8 mouse cellular contexts compared by ENCODE assay signal in the genomic region with DNA sequence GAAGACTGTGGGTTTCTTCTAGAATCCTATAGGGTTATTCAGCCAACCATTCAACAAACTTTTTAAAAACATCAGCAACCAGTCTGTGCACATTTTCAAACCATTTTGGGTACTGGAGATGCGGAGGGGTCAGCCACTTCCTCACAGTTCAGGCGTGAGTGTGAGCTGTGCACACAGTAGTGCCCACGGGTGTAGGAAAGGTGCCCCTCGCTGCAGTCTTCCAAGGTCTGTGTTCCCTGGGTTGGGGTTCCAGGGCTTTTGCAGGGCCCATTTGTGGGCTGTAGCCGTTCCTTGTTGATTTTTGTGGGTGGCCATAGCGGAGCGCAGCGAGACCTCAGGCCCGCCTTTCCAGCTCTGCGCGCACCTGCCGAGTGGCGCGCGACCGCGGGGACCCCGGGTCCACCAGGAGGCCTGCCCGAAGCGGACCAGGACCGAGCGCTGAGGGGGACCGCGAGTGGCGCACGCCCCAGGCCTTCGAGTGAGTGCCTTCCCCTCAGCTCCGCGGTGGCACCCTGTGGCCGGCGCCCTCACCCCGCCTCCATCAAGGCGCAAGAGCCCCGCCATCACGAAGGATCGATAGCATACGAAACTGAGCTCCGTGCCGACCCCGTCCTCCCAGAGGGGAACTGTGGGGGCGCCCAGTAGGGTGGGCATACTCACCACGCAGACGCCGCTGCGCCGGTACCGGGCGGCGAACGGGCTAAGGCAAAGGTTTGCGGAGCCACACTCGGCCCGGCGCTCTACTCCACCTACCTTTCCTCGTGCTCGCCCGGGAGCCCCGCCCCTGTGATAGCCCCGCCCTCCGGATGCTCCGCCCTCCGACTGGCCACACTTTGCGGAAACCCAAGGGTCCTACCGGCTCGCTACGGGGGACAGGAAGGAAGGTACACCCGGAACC. TPM values are rescaled to one million over a fixed set of nuclear protein-coding genes. Genes with fewer than 3 reads are reported as not detected.
A peak's percentile ranks its signal among the peaks of the same experiment; 100 is the strongest.
DNase-seq lines count a peak whose midpoint lies in the region; ATAC-seq and TF ChIP-seq lines count a peak whose summit lies in the region.

A gene (minus strand): TSS at position 780 of the 898 bp plus-strand sequence.

- H3K4me2 ChIP-seq in forebrain, embryonic 16.5 days (ENCODE audit: low read length): peak within 1 kb of the TSS; percentile 79
- H3K4me2 ChIP-seq in neural tube, embryonic 14.5 days (ENCODE audit: low read depth, low read length): peak within 1 kb of the TSS; percentile 91

- DNase-seq in G1E (ENCODE audit: low spot score): peak; percentile 82
- peak; percentile 42 to 51 for DNase-seq in cerebellum, adult 18-20 months
- DNase-seq in heart, postnatal 36 days: peak; percentile 88 to 91
- peak; percentile 64 to 72 for DNase-seq in layer of hippocampus, adult 18-20 months (ENCODE audit: low spot score in 2 of 2)
- peak; percentile 92 to 94 for DNase-seq in lung, adult 18-20 months
- DNase-seq in testis, postnatal 14 days (ENCODE audit: low spot score): peak; percentile 89

- H3K4me3 ChIP-seq in G1E (ENCODE audit: low read depth, low read length): peak within 1 kb of the TSS; percentile 91
- H3K4me3 ChIP-seq in forebrain, embryonic 16.5 days (replicated peaks; ENCODE audit: low read length): peak within 1 kb of the TSS; percentile 71
- H3K4me3 ChIP-seq in neural tube, embryonic 14.5 days (ENCODE audit: low read depth, low read length): peak within 1 kb of the TSS; percentile 59

- H3K9me3 ChIP-seq in G1E (replicated peaks): no peaks in the 10 kb centered on the region
- H3K9me3 ChIP-seq in forebrain, embryonic 16.5 days (ENCODE audit: control insufficient read depth, low read length): no peaks in the 10 kb centered on the region
- H3K9me3 ChIP-seq in neural tube, embryonic 14.5 days (ENCODE audit: control insufficient read depth, low read length): no peaks in the 10 kb centered on the region

- intact Hi-C loops in heart, postnatal 36 days (cut with DNase I): no loop called here

- H3K27ac ChIP-seq in forebrain, embryonic 16.5 days (ENCODE audit: low read length): peak within 1 kb of the TSS; percentile 48; the same call in 1 of the 2 replicates
- H3K27ac ChIP-seq in neural tube, embryonic 14.5 days (ENCODE audit: low read depth, low read length): no peak within 1 kb of the TSS

- no peaks in the 10 kb centered on the region for H3K27me3 ChIP-seq in G1E (ENCODE audit: insufficient read depth, low read length)
- H3K27me3 ChIP-seq in forebrain, embryonic 16.5 days (replicated peaks; ENCODE audit: control insufficient read depth, insufficient read depth, low read length): no peaks in the 10 kb centered on the region
- H3K27me3 ChIP-seq in neural tube, embryonic 14.5 days (ENCODE audit: control insufficient read depth, insufficient read depth, low read length): no peaks in the 10 kb centered on the region; the same call in 1 of the 2 replicates

- peak; percentile 83 for ATAC-seq in G1E (ENCODE audit: extremely low read depth, insufficient number of reproducible peaks, low FRiP score, poor library complexity, severe bottlenecking)
- ATAC-seq in forebrain, embryonic 16.5 days: peak; percentile 87
- peak; percentile 89 for ATAC-seq in neural tube, embryonic 14.5 days (ENCODE audit: low read depth)

- WGBS in forebrain, embryonic 16.5 days: under 1% methylated on average over 62 of the region's 67 CpGs
- 1% methylated on average over 62 of the region's 67 CpGs for WGBS in neural tube, embryonic 14.5 days

- peaks cover 62% of the 10 kb centered on the region for H3K4me1 ChIP-seq in G1E (ENCODE audit: insufficient read depth, low read depth, low read length)
- H3K4me1 ChIP-seq in forebrain, embryonic 16.5 days (replicated peaks; ENCODE audit: control insufficient read depth, insufficient read depth, low read length): peaks cover 13% of the 10 kb centered on the region
- H3K4me1 ChIP-seq in neural tube, embryonic 14.5 days (ENCODE audit: control insufficient read depth, insufficient read depth, low read length): no peaks in the 10 kb centered on the region

- TF ChIP-seq CTCF in G1E (IDR thresholded peaks at IDR 0.05; ENCODE audit: low read depth, low read length): no peak

- peaks cover 38% of the 10 kb centered on the region for H3K36me3 ChIP-seq in G1E (replicated peaks)
- H3K36me3 ChIP-seq in forebrain, embryonic 16.5 days (ENCODE audit: control insufficient read depth, insufficient read depth): no peaks in the 10 kb centered on the region
- no peaks in the 10 kb centered on the region for H3K36me3 ChIP-seq in neural tube, embryonic 14.5 days (ENCODE audit: control insufficient read depth, insufficient read depth, low read length)

- H3K9ac ChIP-seq in forebrain, embryonic 16.5 days (replicated peaks; ENCODE audit: low read depth, low read length): peak within 1 kb of the TSS; percentile 70
- H3K9ac ChIP-seq in neural tube, embryonic 14.5 days (replicated peaks; ENCODE audit: low read depth, low read length): peak within 1 kb of the TSS; percentile 62

RNA-seq across cellular contexts. Expression of the gene that starts here (rescaled TPM):
- total RNA-seq in G1E (2014; fragmentation: Nextera tagmentation): 64.3 and 68.7 TPM in 2 replicates
- 42.8 and 46.0 TPM in 2 replicates for total RNA-seq in G1E (2017)
- 27.0 and 34.1 TPM in 2 replicates for polyA plus RNA-seq in G1E (2012)
- polyA plus RNA-seq in forebrain, embryonic 16.5 days (2015; fragmentation: Nextera tagmentation; extraction: Ambion mirVana): 26.8 and 29.6 TPM in 2 replicates
- 1 to 10 TPM; 1.1 to 1.3 TPM for total RNA-seq in heart, postnatal 36 days (2021)
- total RNA-seq in layer of hippocampus, adult 18-20 months (2021): 10 to 100 TPM; 12.9 to 13.8 TPM
- polyA plus RNA-seq in neural tube, embryonic 14.5 days (2014; fragmentation: Nextera tagmentation; extraction: Ambion mirVana): 38.1 and 39.6 TPM in 2 replicates

Comparison
In these comparisons a context has a peak if more than half of its experiments do, and no peak if none do; other contexts are left out.
1. RNA of the gene that starts here (total RNA-seq): 42.8 to 68.7 TPM in G1E and 12.9 to 13.8 TPM in layer of hippocampus, adult 18-20 months; 1.1 to 1.3 TPM in heart, postnatal 36 days; every median in the first group is over 4 times any median in the second.
2. Peak in every context shown above with its lines, with median percentiles within 50 percentile points of each other: ATAC-seq, DNase-seq and H3K4me3 ChIP-seq.